Mouse (Mus musculus) B cell, adult 67 days (primary cell): ENCODE data around the gene Mipep. TPM values are rescaled to one million over a fixed set of nuclear protein-coding genes. Genes with fewer than 3 reads are reported as not detected.

ENCODE experiments used
- total RNA-seq, 2 experiments: library from RNA; stranded (reverse); gene quantifications; 4 replicates each; pipeline ENCODE4 v1.2.4; 2023

Gene Mipep
- 10 to 100 TPM; 15.2 to 15.6 TPM for total RNA-seq

GRCm38 (mm10) chr14:60784427-60785315 lies at the start of gene Mipep:
TSS of gene Mipep (plus strand) at chr14:60784573.

GRCm38 (mm10) chr14:60767884-60768283 lies 16.5 kb upstream of the Mipep start, which contains the start of gene C1qtnf9:
TSS of gene C1qtnf9 (plus strand) at chr14:60768134.

Other genes with a start within 250 kb of the Mipep start
- 10 to 100 TPM; 65.4 to 72.2 TPM for gene Spata13, start 150.6 kb upstream of the Mipep start, total RNA-seq
- under 1 TPM; 0.29 to 0.30 TPM for gene C1qtnf9, start 16.4 kb upstream of the Mipep start, total RNA-seq